Mouse (Mus musculus) forebrain, postnatal 0 days (tissue): ENCODE data around the gene Tti1. TPM values are rescaled to one million over a fixed set of nuclear protein-coding genes. Genes with fewer than 3 reads are reported as not detected.
A peak's percentile ranks its signal among the peaks of the same experiment; 100 is the strongest.

ENCODE experiments used
- ATAC-seq: fragments of 200-750 bp; cut with Nextera tagmentation; 2 replicates; pipeline ENCODE4 v1.8.0; 2017; ENCODE audit warnings: mild to moderate bottlenecking, moderate library complexity
- DNase-seq: peaks from one replicate; pipeline ENCODE4 v3.0.0-alpha.2; 2015
- H3K27ac ChIP-seq: fragments of 300-500 bp; sonication (generic); 2 replicates; pipeline ENCODE4 v1.5.1; 2014; ENCODE audit warnings: low read depth, mild to moderate bottlenecking, antibody characterized with exemption, low read length, moderate library complexity, mixed read lengths
- H3K27me3 ChIP-seq: fragments of 300-500 bp; sonication (generic); 2 replicates; pipeline ENCODE4 v1.6.1; 2014; ENCODE audit warnings: mild to moderate bottlenecking, low read length, mixed read lengths; ENCODE audit not compliant: insufficient read depth
- H3K36me3 ChIP-seq: fragments of 300-500 bp; sonication (generic); 2 replicates; pipeline ENCODE4 v1.6.1; 2014; ENCODE audit warnings: mild to moderate bottlenecking, moderate library complexity; ENCODE audit not compliant: insufficient read depth
- H3K4me1 ChIP-seq: fragments of 300-500 bp; sonication (generic); 2 replicates; pipeline ENCODE4 v1.6.1; 2014; ENCODE audit warnings: antibody characterized with exemption; ENCODE audit not compliant: insufficient read depth
- H3K4me2 ChIP-seq: fragments of 300-500 bp; sonication (generic); 2 replicates; pipeline ENCODE4 v1.6.1; 2014; ENCODE audit warnings: low read depth, mild to moderate bottlenecking, moderate library complexity
- H3K4me3 ChIP-seq: fragments of 300-500 bp; sonication (generic); 2 replicates; pipeline ENCODE4 v1.5.1; 2014; ENCODE audit warnings: low read depth, low read length, mixed read lengths
- H3K9ac ChIP-seq: fragments of 300-500 bp; sonication (generic); 2 replicates; pipeline ENCODE4 v1.6.1; 2014; ENCODE audit warnings: mild to moderate bottlenecking
- H3K9me3 ChIP-seq: fragments of 300-500 bp; sonication (generic); 2 replicates; pipeline ENCODE4 v1.6.1; 2016; ENCODE audit warnings: low read length
- CTCF ChIP-seq: sonication (generic); IDR thresholded peaks from 2 replicates; pipeline ENCODE4 v1.5.1; 2016; ENCODE audit warnings: antibody characterized with exemption, control low read depth, low read depth
- WGBS: fragments of 180-500 bp; shearing (Covaris S2); extraction: QIAGEN DNeasy Blood & Tissue Kit; methylation state at CpG from one replicate; pipeline ENCODE4 v1.1.7; 2014; 5-methylcytosine and 5-hydroxymethylcytosine counted together
- polyA plus RNA-seq: library from polyadenylated mRNA; unstranded; fragments of >200 nt; fragmentation: Nextera tagmentation; extraction: Ambion mirVana; gene quantifications from 2 replicates; pipeline ENCODE4 v1.2.1, GENCODE M21; 2015
- total RNA-seq: library from RNA; depleted of rRNA; stranded (reverse); fragments of >200 nt; gene quantifications from 2 replicates; pipeline ENCODE4 v1.2.3, GENCODE M21; 2014; rRNA removed

The Tti1 gene
- total and polyA plus RNA-seq, 2 experiments from 2014 or later = 8.1 to 19.9 TPM

DNA sequence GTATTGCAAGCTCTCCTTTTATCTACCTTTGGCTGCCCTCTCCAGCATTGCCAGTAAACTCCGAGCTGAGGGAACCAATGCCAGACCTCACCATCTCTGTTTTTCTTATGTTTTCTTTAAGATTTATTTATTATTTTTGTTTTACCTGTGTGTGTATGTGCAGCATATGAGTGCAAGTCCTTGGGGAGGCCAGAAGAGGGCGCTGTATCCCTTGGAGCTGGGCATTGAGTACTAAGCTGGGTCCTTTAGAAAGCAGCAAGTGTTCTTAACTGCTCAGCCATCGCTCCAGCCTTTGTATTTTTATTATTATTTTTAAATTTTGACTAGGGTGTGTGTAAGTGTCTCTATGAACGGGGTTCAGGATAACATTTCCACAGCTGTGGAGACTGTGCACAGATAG is 91.6 kb downstream of the Tti1 start:
- no peak overlapping the region for H3K9ac ChIP-seq
- TF ChIP-seq CTCF = peak; percentile 25; the same call in 1 of the 2 replicates
- no peak for DNase-seq
- H3K9me3 ChIP-seq = no peaks in the 10 kb centered on the region
- no peak overlapping the region for H3K4me3 ChIP-seq
- H3K4me2 ChIP-seq = no peak overlapping the region
- ATAC-seq = no peak
- WGBS = 86% methylated on average over 4 of the region's 4 CpGs
- peaks cover 8% of the 10 kb centered on the region; the same call in 1 of the 2 replicates for H3K4me1 ChIP-seq
- H3K27ac ChIP-seq = no peak overlapping the region
- no peaks in the 10 kb centered on the region for H3K27me3 ChIP-seq
- H3K36me3 ChIP-seq = peaks cover 5% of the 10 kb centered on the region; the same call in 1 of the 2 replicates

DNA sequence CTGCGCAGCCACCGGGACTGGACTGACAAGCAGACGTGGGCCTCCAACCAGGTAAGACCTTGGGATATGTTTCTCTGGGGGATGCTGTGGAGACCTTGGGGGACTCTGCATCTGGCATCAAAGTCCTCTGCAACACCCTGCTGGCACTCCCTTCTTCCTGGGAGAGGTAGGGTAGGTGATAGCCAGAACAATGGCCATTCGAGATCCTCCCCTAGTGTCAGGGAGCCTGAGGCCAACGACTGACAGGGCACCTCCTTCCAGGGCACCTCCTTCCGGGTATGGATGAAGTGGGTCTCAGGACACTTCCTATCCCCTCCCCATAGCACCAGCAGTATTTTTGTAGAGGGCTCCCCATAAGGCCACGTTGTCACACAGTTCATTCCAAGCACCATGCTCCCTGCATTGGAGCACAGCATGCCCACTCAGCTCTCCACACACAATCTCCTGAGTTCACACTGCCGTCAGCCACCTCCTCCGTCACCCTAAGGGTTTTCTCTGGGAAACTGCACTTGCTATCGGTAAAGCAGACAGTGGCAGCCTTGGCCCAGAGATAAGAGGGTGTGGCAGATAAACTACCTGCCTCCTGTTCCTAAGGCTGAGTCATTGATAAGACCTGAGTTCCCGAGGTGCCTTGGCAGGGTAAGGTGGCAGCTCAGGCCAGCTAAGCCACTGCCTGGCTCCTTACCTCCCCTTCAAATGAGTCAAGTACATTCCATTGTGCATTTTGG is 92.6 kb downstream of the Tti1 start:
- no peaks in the 10 kb centered on the region for H3K9me3 ChIP-seq
- H3K36me3 ChIP-seq = peaks cover 5% of the 10 kb centered on the region; the same call in 1 of the 2 replicates
- no peak overlapping the region for H3K27ac ChIP-seq
- no peak for TF ChIP-seq CTCF
- H3K27me3 ChIP-seq = no peaks in the 10 kb centered on the region
- ATAC-seq (no peak), DNase-seq (no peak)
- H3K4me3 ChIP-seq = no peak overlapping the region
- 0 out of 2 replicates have a peak, but pooled peaks cover 1% of the 10 kb centered on the region for H3K4me1 ChIP-seq
- no peak overlapping the region for H3K4me2 ChIP-seq
- H3K9ac ChIP-seq = no peak overlapping the region
- 77% methylated on average over 11 of the region's 11 CpGs for WGBS

DNA sequence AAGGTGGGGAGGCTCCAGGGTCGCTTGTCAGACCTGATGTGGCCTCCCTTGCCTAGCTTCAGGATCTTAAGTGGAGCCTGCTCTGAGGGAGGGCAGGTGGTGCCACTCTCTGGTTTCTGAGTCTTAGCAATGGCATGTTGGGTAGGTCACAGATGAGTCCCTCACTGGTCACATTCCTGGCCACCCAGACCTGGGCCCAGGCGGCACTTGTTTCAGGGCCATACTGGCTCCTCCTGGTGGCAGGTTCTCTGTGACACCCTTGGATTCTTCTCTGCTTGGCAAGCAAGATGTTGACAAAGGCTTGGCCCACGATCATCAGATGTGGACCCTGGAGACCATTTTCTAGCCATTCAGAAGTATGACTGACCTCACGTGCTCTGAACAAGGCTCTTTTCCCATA is 95.6 kb downstream of the Tti1 start:
- 74% methylated on average over 4 of the region's 4 CpGs for WGBS

More for the DNA sequence above, 95.6 kb downstream of the Tti1 start:
- Histone ChIP-seq H3K27ac (no peak overlapping the region), H3K27me3 (no peaks in the 10 kb centered on the region), H3K4me1 (0 out of 2 replicates have a peak, but pooled peaks cover under 1% of the 10 kb centered on the region), H3K4me2 (no peak overlapping the region), H3K4me3 (no peak overlapping the region), H3K9ac (no peak overlapping the region), H3K36me3 (no peaks in the 10 kb centered on the region), H3K9me3 (no peaks in the 10 kb centered on the region)
- DNase-seq = no peak
- TF ChIP-seq CTCF = peak; percentile 19; the same call in 1 of the 2 replicates
- no peak for ATAC-seq

Other genes with a start within 250 kb of the Tti1 start
- gene Vstm2l, start 113.8 kb downstream of the Tti1 start, total RNA-seq = 90.0 and 113 TPM in 2 replicates
- 21.5 and 25.9 TPM in 2 replicates for gene Vstm2l, start 113.8 kb downstream of the Tti1 start, polyA plus RNA-seq
- gene Rprd1b, start 64 bp upstream of the Tti1 start, total RNA-seq = 39.8 and 61.3 TPM in 2 replicates
- gene Rprd1b, start 64 bp upstream of the Tti1 start, polyA plus RNA-seq = 12.9 and 18.8 TPM in 2 replicates
- gene Tgm2, start 118.0 kb upstream of the Tti1 start, total RNA-seq = 9.1 and 13.0 TPM in 2 replicates
- 6.1 TPM in 2 replicates for gene Tgm2, start 118.0 kb upstream of the Tti1 start, polyA plus RNA-seq
- gene D630003M21Rik, start 200.8 kb upstream of the Tti1 start, total RNA-seq = 5.4 and 6.6 TPM in 2 replicates
- gene D630003M21Rik, start 200.8 kb upstream of the Tti1 start, polyA plus RNA-seq = 1.6 and 1.9 TPM in 2 replicates
- gene Bpi, start 229.7 kb upstream of the Tti1 start, total RNA-seq = not detected in 2 replicates
- not detected in 2 replicates for gene Bpi, start 229.7 kb upstream of the Tti1 start, polyA plus RNA-seq